Mouse (Mus musculus) A20 (cell line): ENCODE results near the gene Scgb1b11.
"Not testable (repeated sequence)": the region's sequence is repeated elsewhere in the genome, so short reads cannot be mapped to it uniquely, and the experiment has no call there.

Experiments used
- DNase-seq: peaks from one replicate; pipeline ENCODE4 v3.0.0-alpha.2; 2011; ENCODE audit warnings: low read depth, low spot score

The Scgb1b11 gene

DNA sequence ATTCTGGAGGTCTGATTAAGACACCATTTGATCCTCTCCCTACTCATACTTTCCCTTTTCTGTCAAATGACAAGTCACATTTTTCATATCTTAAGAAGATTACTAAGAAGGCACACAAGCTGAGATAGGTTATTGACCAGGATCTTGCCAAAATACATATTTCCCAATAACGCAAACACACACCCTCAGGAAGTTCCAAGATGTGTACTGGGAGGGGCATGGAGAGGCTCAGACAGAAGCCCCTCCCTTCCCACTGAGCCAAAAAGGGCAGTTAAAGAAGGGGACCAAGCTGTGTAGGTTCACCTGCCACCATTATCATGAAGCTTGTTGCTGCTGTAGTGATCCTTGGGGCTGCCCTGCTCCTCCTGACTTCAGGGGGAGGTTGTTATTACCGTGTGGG, at the start of gene Scgb1b11:
Gene Scgb1b11, plus strand, starts transcription at position 301 of the 400 bp plus-strand sequence.
- not testable (repeated sequence) for DNase-seq

DNA sequence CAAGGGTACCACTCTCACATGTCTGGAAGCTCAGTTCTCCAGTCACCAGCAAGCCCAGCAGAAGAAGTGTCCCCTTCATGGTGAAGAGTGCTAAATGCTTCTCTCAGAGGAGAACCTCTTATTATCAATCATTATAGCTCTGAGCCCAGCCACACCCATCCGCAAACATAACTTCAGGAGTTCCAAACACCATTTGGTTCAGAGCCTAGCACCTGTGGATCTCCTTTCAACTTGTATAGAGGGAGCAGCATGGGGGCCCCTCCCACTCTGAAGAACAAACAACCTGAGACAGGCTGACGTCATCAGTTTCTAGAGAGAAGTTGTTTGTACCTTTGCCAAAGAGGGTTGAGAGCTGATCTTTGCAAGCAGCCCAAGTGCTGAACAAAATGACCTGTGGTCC, 11.6 kb upstream of the Scgb1b11 start, which contains the start of gene Scgb2b11:
Gene Scgb2b11, minus strand, starts transcription at position 101 of the 400 bp plus-strand sequence.
- not testable (repeated sequence) for DNase-seq
